Mouse (Mus musculus): ENCODE measurements around the gene Ubiad1.

DNA sequence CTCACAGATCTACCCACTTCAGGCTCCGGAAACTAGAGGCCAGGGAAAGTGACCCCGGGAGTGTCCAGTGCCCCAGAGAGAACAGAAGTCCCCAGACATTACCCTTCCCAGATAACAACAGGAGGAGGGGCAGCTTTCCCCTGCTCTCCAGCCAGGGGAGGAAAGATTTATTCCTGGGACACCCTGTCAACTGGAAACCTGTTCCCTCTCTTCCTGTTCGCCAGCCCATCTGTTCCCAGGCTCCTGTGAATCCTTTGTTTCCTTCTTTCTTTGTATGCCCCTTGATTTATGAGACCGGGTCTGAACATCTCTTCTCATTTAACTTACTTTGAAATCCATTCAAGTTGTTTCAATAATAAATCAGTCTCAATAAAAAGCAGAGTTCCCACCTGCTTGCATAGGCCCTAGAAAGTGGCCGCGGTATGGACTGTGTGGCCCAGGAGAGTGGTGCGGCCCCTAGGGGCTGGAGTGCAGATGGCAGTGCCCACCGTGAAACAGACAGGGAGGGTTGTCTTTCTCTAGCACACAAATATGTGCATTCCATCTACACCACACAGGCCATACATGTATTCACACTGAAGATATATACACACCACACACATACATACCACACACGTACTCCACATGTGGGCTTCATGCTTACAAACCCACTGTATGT is 45.0 kb downstream of the Ubiad1 start:
- no peak for TF ChIP-seq MAX (IDR thresholded peaks at IDR 0.05; ENCODE audit: low read depth)
- no peak for TF ChIP-seq POLR2A (IDR thresholded peaks at IDR 0.05; ENCODE audit: insufficient read length, low read depth)
